Mouse (Mus musculus) liver, embryonic 12.5 days (tissue): ENCODE results near the gene Crocc2. TPM values are rescaled to one million over a fixed set of nuclear protein-coding genes. Genes with fewer than 3 reads are reported as not detected.
"Not testable (repeated sequence)": the region's sequence is repeated elsewhere in the genome, so short reads cannot be mapped to it uniquely, and the experiment has no call there.

Experiments used
- ATAC-seq: fragments of 200-750 bp; cut with Nextera tagmentation; 2 replicates; pipeline ENCODE4 v1.8.0; 2017; ENCODE audit warnings: moderate number of reproducible peaks, mild to moderate bottlenecking, moderate library complexity
- H3K27ac ChIP-seq: fragments of 300-500 bp; sonication (generic); 2 replicates; pipeline ENCODE4 v1.5.1; 2016; ENCODE audit warnings: mild to moderate bottlenecking
- H3K27me3 ChIP-seq: fragments of 300-500 bp; sonication (generic); replicated peaks from 2 replicates; pipeline ENCODE4 v1.6.1; 2016; ENCODE audit warnings: mild to moderate bottlenecking, moderate library complexity
- H3K36me3 ChIP-seq: fragments of 300-500 bp; sonication (generic); 2 replicates; pipeline ENCODE4 v1.6.1; 2016; ENCODE audit warnings: mild to moderate bottlenecking, moderate library complexity
- H3K4me1 ChIP-seq: fragments of 300-500 bp; sonication (generic); 2 replicates; pipeline ENCODE4 v1.6.1; 2016
- H3K4me2 ChIP-seq: fragments of 300-500 bp; sonication (generic); 2 replicates; pipeline ENCODE4 v1.6.1; 2016; ENCODE audit warnings: mild to moderate bottlenecking, moderate library complexity
- H3K4me3 ChIP-seq: fragments of 300-500 bp; sonication (generic); 2 replicates; pipeline ENCODE4 v1.5.1; 2016; ENCODE audit warnings: mild to moderate bottlenecking, moderate library complexity
- H3K9ac ChIP-seq: fragments of 300-500 bp; sonication (generic); 2 replicates; pipeline ENCODE4 v1.6.1; 2016; ENCODE audit warnings: mild to moderate bottlenecking, moderate library complexity
- H3K9me3 ChIP-seq: fragments of 300-500 bp; sonication (generic); replicated peaks from 2 replicates; pipeline ENCODE4 v1.6.1; 2016; ENCODE audit warnings: mild to moderate bottlenecking, moderate library complexity
- WGBS: fragments of 180-500 bp; shearing (Covaris S2); methylation state at CpG from one replicate; pipeline ENCODE4 v1.1.7; 2016; ENCODE audit not compliant: insufficient replicate concordance; 5-methylcytosine and 5-hydroxymethylcytosine counted together
- polyA plus RNA-seq: library from polyadenylated mRNA; unstranded; fragments of >200 nt; fragmentation: Nextera tagmentation; extraction: Ambion mirVana; gene quantifications from 2 replicates; pipeline ENCODE4 v1.2.1, GENCODE M21; 2016

The Crocc2 gene
- polyA plus RNA-seq, 1 experiment from 2014 or later = 0.02 TPM

GRCm38 (mm10) chr1:93166346-93167079 lies 2.0 kb upstream of the Crocc2 start:
- 66% methylated on average over 11 of the region's 11 CpGs for WGBS
- ATAC-seq = 0 out of 2 replicates have a peak, but pooled peaks have one; percentile 9
- Histone ChIP-seq H3K27me3 (0 out of 2 replicates have a peak, but pooled peaks cover 3% of the 10 kb centered on the region), H3K9ac (no peak overlapping the region), H3K27ac (no peak overlapping the region), H3K4me1 (no peaks in the 10 kb centered on the region), H3K36me3 (no peaks in the 10 kb centered on the region), H3K4me2 (no peak overlapping the region), H3K9me3 (no peaks in the 10 kb centered on the region), H3K4me3 (no peak overlapping the region)

DNA sequence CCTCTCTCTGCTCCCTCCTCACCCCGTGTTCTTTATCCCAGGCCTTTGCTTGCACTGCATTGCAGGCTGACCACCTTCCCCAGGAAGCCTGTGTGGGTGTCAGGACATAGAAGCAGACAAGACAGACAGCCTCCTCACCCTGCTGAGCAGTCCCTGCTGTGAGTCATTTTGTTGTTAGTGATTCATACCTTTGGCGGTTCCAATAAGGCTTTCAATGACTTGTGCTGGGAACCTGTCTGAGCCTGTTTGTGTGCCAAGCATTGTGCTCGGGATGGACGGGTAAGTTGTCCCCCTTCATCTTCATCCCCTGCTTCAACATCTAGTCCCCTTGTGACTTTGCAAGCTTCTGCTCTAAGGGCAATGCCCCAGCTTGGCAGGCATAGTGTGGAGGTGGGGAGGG lies 5.1 kb downstream of the Crocc2 start:
- H3K4me3 ChIP-seq = no peak overlapping the region
- no peaks in the 10 kb centered on the region for H3K9me3 ChIP-seq
- no peak overlapping the region for H3K27ac ChIP-seq
- H3K36me3 ChIP-seq = no peaks in the 10 kb centered on the region
- no peak overlapping the region for H3K9ac ChIP-seq
- 0 out of 2 replicates have a peak, but pooled peaks cover 5% of the 10 kb centered on the region for H3K4me1 ChIP-seq
- peaks cover 49% of the 10 kb centered on the region for H3K27me3 ChIP-seq
- WGBS = 54% methylated on average over 4 of the region's 4 CpGs
- no peak for ATAC-seq
- no peak overlapping the region for H3K4me2 ChIP-seq

GRCm38 (mm10) chr1:93174399-93174798 lies 5.9 kb downstream of the Crocc2 start:
- ATAC-seq = 0 out of 2 replicates have a peak, but pooled peaks have one; percentile 46
- WGBS = 4% methylated on average over 4 of the region's 4 CpGs
- H3K27ac ChIP-seq = no peak overlapping the region

DNA sequence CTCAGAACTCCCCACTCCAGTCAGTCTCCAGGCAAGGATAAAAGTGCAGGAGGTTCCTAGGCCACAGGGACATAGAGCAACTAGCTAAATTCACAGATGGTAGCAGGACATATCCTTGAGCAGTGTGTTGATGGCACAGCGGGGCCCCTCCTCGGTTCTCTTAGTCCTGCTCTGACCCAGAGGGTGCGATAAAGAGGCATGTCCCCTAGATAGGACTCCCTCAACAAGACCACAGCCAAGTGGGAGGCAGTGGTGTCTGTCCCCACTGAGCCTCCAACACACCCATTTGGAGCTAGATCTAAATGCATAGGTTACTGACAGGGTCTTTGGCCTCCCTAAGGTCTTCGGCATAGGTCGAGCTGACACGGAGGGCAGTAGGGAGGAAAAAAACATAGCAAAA lies 7.3 kb downstream of the Crocc2 start:
- no peak for ATAC-seq
- no peaks in the 10 kb centered on the region for H3K36me3 ChIP-seq
- H3K27me3 ChIP-seq = peaks cover 50% of the 10 kb centered on the region
- no peak overlapping the region for H3K9ac ChIP-seq
- H3K4me1 ChIP-seq = 0 out of 2 replicates have a peak, but pooled peaks cover 5% of the 10 kb centered on the region
- no peaks in the 10 kb centered on the region for H3K9me3 ChIP-seq
- no peak overlapping the region for H3K4me3 ChIP-seq
- no peak overlapping the region for H3K27ac ChIP-seq
- no peak overlapping the region; the same call in 1 of the 2 replicates for H3K4me2 ChIP-seq
- WGBS = 18% methylated on average over 6 of the region's 6 CpGs

More at GRCm38 (mm10) chr1:93174399-93174798, 5.9 kb downstream of the Crocc2 start:
- 0 out of 2 replicates have a peak, but pooled peaks cover 5% of the 10 kb centered on the region for H3K4me1 ChIP-seq
- H3K4me2 ChIP-seq = no peak overlapping the region
- peaks cover 48% of the 10 kb centered on the region for H3K27me3 ChIP-seq
- no peak overlapping the region for H3K9ac ChIP-seq
- H3K9me3 ChIP-seq = no peaks in the 10 kb centered on the region
- no peaks in the 10 kb centered on the region for H3K36me3 ChIP-seq
- no peak overlapping the region for H3K4me3 ChIP-seq

GRCm38 (mm10) chr1:93176525-93177332 lies 8.2 kb downstream of the Crocc2 start:
- H3K9me3 ChIP-seq = no peaks in the 10 kb centered on the region
- H3K27me3 ChIP-seq = peaks cover 56% of the 10 kb centered on the region
- no peaks in the 10 kb centered on the region for H3K36me3 ChIP-seq
- 0 out of 2 replicates have a peak, but pooled peaks have one; percentile 16 for ATAC-seq
- 0 out of 2 replicates have a peak, but pooled peaks cover 5% of the 10 kb centered on the region for H3K4me1 ChIP-seq
- 0 out of 2 replicates have a peak overlapping the region, but pooled peaks have one; percentile 6 for H3K27ac ChIP-seq
- no peak overlapping the region for H3K9ac ChIP-seq
- peak overlapping the region; percentile 58 for H3K4me2 ChIP-seq
- WGBS = 3% methylated on average over 35 of the region's 44 CpGs
- peak overlapping the region; percentile 23 for H3K4me3 ChIP-seq

GRCm38 (mm10) chr1:93182281-93182680 lies 13.8 kb downstream of the Crocc2 start:
- H3K4me1 ChIP-seq = no peaks in the 10 kb centered on the region
- H3K36me3 ChIP-seq = no peaks in the 10 kb centered on the region
- H3K4me2 ChIP-seq = no peak overlapping the region
- H3K4me3 ChIP-seq = no peak overlapping the region
- no peaks in the 10 kb centered on the region for H3K9me3 ChIP-seq
- 73% methylated on average over 7 of the region's 7 CpGs for WGBS
- no peak for ATAC-seq
- no peak overlapping the region for H3K9ac ChIP-seq
- peaks cover 34% of the 10 kb centered on the region for H3K27me3 ChIP-seq
- no peak overlapping the region for H3K27ac ChIP-seq

DNA sequence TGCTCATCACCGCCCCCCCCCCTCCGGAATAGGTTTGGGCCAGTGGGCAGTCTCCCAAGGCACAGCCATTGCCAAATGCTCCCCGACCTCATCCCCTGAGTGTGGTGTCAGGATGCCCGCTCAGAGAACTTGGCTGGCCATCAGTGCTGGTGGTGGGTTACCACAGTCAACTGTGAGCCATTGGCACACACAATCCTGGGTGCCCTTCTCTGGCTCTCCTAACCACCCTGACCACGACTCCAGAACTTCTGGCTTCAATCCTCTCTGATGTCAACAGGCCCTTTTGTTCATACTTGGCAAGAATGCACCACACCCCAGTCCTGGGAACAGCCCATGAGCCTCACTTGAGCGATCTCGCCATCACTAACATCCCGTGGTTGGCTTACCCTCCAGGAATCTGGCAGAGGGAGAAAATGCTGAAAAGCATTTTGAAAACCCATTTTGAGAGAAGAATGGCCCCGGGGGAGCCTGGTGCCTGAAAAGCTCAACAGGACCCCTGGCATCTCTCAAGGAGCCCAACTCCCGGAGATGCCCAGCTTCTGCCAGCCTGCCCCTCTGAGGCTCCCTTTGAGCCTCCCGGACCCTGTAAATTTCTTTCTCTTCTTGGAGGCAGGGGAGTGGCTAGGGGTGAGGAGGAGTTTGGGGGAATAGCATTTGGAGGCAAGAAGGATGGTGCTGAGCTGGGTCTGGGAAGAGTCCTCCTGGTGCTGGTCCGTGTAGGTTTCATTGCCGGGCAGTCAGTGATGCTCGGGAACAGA lies 15.7 kb downstream of the Crocc2 start:
- no peaks in the 10 kb centered on the region for H3K9me3 ChIP-seq
- no peak overlapping the region for H3K4me3 ChIP-seq
- no peaks in the 10 kb centered on the region for H3K36me3 ChIP-seq
- 64% methylated on average over 14 of the region's 14 CpGs for WGBS
- ATAC-seq = no peak
- H3K27ac ChIP-seq = no peak overlapping the region
- no peak overlapping the region for H3K4me2 ChIP-seq
- H3K9ac ChIP-seq = no peak overlapping the region
- peaks cover 20% of the 10 kb centered on the region; the same call in 1 of the 2 replicates for H3K27me3 ChIP-seq
- no peaks in the 10 kb centered on the region for H3K4me1 ChIP-seq

DNA sequence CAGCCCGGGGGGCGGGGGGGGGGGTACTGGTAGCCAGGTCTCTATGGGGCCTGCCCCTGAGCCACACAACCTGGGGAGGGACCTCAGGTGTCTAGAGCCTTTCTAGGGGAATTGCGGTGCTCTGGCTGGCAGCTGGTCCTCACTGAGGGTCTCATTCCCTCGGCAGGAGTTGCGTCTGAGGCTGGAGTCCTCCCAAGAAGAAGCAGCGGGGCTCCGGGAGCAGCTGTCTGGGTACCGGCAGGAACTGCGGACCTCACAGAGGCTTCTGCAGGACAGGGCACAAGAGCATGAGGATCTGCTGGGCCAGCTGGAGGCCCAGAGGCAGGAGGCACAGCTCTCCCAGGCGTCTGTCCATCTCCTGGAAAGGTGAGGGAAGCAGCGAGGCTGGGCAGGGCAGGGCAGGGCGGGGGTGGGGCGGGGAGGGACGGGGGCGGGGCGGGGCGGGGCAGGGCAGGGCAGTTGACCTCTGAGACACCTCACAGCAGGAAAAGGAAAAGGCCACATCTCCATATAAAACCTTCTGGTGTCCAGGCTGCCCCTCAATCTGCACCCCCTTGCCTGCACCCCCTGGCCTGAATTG lies 22.3 kb downstream of the Crocc2 start:
- Histone ChIP-seq H3K9ac (no peak overlapping the region), H3K27ac (no peak overlapping the region), H3K9me3 (no peaks in the 10 kb centered on the region), H3K4me1 (no peaks in the 10 kb centered on the region), H3K36me3 (no peaks in the 10 kb centered on the region), H3K4me2 (no peak overlapping the region), H3K27me3 (peaks cover 26% of the 10 kb centered on the region), H3K4me3 (no peak overlapping the region)
- WGBS = 17% methylated on average over 9 of the region's 17 CpGs
- no peak for ATAC-seq

GRCm38 (mm10) chr1:93194961-93195360 lies 26.4 kb downstream of the Crocc2 start:
- H3K9ac ChIP-seq = no peak overlapping the region
- no peak overlapping the region for H3K4me3 ChIP-seq
- no peak for ATAC-seq
- no peak overlapping the region for H3K4me2 ChIP-seq
- no peaks in the 10 kb centered on the region for H3K36me3 ChIP-seq
- H3K27ac ChIP-seq = no peak overlapping the region
- WGBS = 63% methylated on average over 3 of the region's 3 CpGs
- H3K4me1 ChIP-seq = no peaks in the 10 kb centered on the region
- 0 out of 2 replicates have a peak, but pooled peaks cover 4% of the 10 kb centered on the region for H3K9me3 ChIP-seq
- H3K27me3 ChIP-seq = peaks cover 11% of the 10 kb centered on the region

DNA sequence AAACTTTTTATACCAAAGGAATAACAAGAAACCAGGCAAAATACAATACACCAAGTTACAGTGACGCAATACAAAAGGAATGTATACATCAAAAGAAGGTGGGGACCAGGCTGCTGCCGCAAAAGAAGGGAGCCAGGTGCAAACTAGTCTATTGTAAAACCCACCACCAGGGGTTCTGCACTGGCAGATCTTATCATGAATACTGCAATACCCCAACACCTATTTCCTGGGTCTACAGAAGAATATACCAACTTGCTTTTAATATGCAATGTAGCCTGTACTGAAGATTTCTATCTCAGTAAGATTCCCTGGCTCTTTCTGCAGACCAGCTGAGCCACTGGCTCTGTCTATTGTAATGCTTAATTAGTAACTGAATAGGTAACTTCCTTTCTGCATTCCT lies 28.9 kb downstream of the Crocc2 start:
- not testable (repeated sequence) for H3K4me2 ChIP-seq, H3K36me3 ChIP-seq, H3K9me3 ChIP-seq, H3K9ac ChIP-seq, H3K27ac ChIP-seq, H3K4me1 ChIP-seq, H3K4me3 ChIP-seq, ATAC-seq, H3K27me3 ChIP-seq
- 75% methylated on average over 2 of the region's 2 CpGs for WGBS

GRCm38 (mm10) chr1:93197916-93198315 lies 29.4 kb downstream of the Crocc2 start:
- H3K4me3 ChIP-seq = no peak overlapping the region
- H3K4me1 ChIP-seq = no peaks in the 10 kb centered on the region
- no peak overlapping the region for H3K9ac ChIP-seq
- 52% methylated on average over 3 of the region's 3 CpGs for WGBS
- H3K4me2 ChIP-seq = no peak overlapping the region
- no peak for ATAC-seq
- no peaks in the 10 kb centered on the region for H3K27me3 ChIP-seq
- 0 out of 2 replicates have a peak, but pooled peaks cover 4% of the 10 kb centered on the region for H3K9me3 ChIP-seq
- H3K36me3 ChIP-seq = no peaks in the 10 kb centered on the region
- H3K27ac ChIP-seq = no peak overlapping the region
